Mouse (Mus musculus) left cerebral cortex, postnatal 10 days (tissue): ENCODE results near the gene Brd4. TPM values are rescaled to one million over a fixed set of nuclear protein-coding genes. Genes with fewer than 3 reads are reported as not detected.
A peak's percentile ranks its signal among the peaks of the same experiment; 100 is the strongest.
"Not testable (repeated sequence)": the region's sequence is repeated elsewhere in the genome, so short reads cannot be mapped to it uniquely, and the experiment has no call there.

ENCODE experiments used
- DNase-seq, 2 experiments: peaks; one replicate each; pipeline ENCODE4 v3.0.0; 2021 to 2022; ENCODE audit warnings: low spot score in 2 of 2, mixed read lengths in 1 of 2; ENCODE audit errors: extremely low spot score in 1 of 2
- intact Hi-C: fragments of 180-260 bp; cut with DNase I; formaldehyde crosslinking; loops from one replicate; pipeline ENCODE4 v1.15.1; 2025
- total RNA-seq, 2 experiments: library from RNA; stranded (reverse); gene quantifications; 2 replicates each; pipeline ENCODE4 v1.2.3; 2021

The Brd4 gene
- total RNA-seq, 2 experiments from 2014 or later: 115 to 123 TPM

- intact Hi-C loops: no loop called here
- DNase-seq: no peak
Observed at GRCm38 (mm10) chr17:32248192-32248591, 36.3 kb downstream of the Brd4 start.

DNA sequence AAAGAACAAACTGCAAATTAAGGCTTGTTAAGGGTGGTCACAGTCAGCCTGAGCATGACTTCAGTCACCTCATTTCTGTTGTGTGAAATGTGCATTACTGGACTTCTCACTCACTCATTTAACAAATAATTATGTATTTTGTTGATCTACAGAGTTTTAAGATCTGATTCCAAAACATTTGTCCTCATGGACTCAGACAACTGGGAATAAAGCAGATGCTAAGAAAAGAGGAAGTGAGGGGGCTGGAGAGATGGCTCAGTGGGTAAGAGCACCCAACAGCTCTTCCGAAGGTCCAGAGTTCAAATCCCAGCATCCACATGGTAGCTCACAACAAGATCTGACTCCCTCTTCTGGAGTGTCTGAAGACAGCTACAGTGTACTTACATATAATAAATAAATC lies 36.9 kb downstream of the Brd4 start:
- intact Hi-C loops: no loop called here

GRCm38 (mm10) chr17:32246117-32246516 lies 38.4 kb downstream of the Brd4 start:
- intact Hi-C loops: no loop called here
- DNase-seq: no peak

More for the DNA sequence above, 36.9 kb downstream of the Brd4 start:
- no peak for DNase-seq

DNA sequence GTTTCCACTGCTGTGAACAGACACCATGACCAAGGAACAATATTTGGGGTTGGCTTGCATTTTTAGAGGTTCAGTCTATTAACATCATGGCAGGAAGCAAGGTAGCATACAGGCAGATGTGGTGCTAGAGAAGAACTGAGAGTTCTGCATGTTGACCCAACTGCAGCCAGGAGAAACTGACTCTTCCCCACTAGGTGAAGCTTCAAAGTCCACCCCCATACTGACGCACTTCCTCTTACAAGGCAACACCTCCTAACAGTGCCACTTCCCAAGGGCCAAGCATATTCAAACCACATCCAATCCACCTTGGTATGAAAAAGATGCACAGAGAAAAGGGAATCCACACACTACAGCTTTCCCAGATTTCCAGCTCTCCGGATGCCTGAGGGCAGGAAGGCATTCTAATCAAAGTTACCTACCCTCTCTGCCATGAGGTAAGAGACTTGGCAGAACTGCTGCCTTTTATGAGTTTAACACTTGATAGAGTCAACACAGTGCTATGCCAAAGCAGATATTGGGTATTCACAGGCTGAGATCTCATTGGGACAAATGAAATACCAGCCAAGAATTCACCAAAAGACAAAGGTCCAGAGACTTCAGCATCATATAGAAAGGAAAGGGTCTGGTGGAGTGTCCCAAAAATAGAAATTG lies 43.5 kb downstream of the Brd4 start:
- no peak for DNase-seq
- intact Hi-C loops: no loop called here

- DNase-seq: no peak
- intact Hi-C loops: no loop called here
Observed at GRCm38 (mm10) chr17:32238589-32238988, 45.9 kb downstream of the Brd4 start.

GRCm38 (mm10) chr17:32235534-32236191 lies 48.9 kb downstream of the Brd4 start:
- peak; percentile 57 to 71 for DNase-seq
- intact Hi-C loops: no loop called here

DNA sequence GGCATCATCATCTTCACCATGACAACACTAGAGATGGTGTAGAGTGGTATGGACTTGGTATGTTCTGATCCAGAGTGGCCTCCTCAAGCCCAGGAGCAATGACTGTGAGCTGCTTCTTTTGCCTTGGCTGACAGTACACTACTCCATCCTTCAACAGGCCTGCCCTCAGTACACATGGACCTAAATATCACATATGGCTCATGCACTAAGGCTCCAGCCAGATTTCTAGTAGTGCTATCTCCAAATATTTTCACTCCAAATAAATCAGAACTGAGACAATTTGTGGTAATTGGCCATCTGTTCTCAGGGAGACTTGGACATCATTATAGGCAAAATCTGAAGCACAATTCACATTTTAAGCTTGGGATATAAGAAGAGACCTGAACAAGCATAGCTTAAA lies 51.3 kb downstream of the Brd4 start:
- intact Hi-C loops: loop anchor here (5.0 kb wide), 1 partner anchor 49 kb away; the partner anchor contains the start of gene Brd4
- DNase-seq: no peak

GRCm38 (mm10) chr17:32229256-32229655 lies 55.3 kb downstream of the Brd4 start:
- intact Hi-C loops: no loop called here
- DNase-seq: no peak

DNA sequence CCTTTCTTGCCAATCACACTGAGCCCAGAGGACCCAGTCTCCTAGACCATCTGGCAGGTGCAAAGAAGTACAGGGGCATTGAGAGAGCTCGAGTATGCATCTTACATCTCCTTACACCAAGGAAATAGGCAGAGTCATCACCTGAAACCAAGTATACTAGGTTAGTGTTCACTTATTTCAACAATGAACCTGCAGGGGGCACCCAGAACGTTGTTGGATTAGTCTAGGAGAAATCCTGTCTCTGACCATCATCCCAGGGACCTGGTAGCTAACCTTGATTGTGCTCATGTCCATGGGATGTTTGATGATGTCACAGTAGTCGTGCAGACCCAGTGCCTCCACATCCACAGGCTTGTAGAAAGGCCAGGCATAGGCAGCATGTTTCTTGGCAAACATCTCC lies 63.6 kb downstream of the Brd4 start:
- intact Hi-C loops: no loop called here
- DNase-seq: no peak

DNA sequence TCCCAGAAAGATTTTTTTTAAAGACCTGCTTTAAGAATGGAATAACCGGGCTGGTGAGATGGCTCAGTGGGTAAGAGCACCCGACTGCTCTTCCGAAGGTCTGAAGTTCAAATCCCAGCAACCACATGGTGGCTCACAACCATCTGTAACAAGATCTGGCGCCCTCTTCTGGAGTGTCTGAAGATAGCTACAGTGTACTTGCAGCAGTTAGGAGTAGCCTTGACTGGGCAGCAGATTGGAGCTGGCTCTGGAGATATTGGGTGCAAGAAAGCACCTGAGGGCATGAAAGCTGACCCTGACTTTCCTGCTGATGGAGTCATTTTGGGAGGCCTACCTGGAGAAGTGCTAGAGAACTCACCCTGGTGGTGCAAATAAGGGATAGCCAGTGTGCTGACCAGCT lies 68.9 kb downstream of the Brd4 start:
- intact Hi-C loops, DNase-seq: not testable (repeated sequence)

DNA sequence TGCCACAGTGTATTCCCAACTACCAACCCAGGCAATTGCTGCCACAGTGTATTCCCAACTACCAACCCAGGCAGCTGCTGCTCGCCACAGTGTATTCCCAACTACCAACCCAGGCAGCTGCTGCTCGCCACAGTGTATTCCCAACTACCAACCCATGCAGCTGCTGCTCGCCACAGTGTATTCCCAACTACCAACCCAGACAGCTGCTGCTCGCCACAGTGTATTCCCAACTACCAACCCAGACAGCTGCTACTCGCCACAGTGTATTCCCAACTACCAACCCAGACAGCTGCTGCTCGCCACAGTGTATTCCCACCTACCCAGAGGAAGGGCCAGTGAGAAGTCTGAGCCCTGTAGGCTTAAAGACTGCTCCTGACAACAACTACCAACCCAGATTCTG lies 73.0 kb downstream of the Brd4 start:
- DNase-seq, intact Hi-C loops: not testable (repeated sequence)

DNA sequence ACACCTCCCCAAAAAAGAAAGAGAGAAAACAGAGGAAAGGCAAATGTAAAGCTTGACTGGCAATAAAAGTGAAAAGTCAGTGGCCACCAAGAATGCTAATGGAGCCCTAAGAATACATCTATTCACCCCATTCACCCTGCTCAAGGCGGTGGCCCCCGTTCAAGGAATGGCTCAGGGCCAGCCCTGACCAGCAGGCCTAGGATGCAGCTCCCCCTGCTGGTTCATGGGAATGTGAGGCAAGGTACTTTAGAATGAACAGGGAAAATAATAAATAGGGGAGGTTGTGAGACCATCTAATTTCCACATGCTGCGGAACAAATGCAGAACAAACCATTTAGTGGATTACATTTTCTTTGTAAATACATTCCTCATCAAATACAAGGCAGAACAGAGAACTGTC lies 74.8 kb downstream of the Brd4 start:
- intact Hi-C loops: loop anchor here (2.0 to 5.0 kb wide), 2 partner anchors 67 to 135 kb away; no protein-coding TSS in a partner anchor
- DNase-seq: peak; percentile 50 to 81

GRCm38 (mm10) chr17:32209144-32209543 lies 75.4 kb downstream of the Brd4 start:
- intact Hi-C loops: loop anchor here (2.0 to 5.0 kb wide), 2 partner anchors 67 to 134 kb away; no protein-coding TSS in a partner anchor
- no peak for DNase-seq

GRCm38 (mm10) chr17:32207586-32208245 lies 76.8 kb downstream of the Brd4 start:
- peak in 1 of 2 experiments; percentile 75 for DNase-seq

GRCm38 (mm10) chr17:32205345-32205744 lies 79.2 kb downstream of the Brd4 start:
- DNase-seq: no peak
- intact Hi-C loops: loop anchor here (5.0 kb wide), 1 partner anchor 63 kb away; no protein-coding TSS in a partner anchor

More at GRCm38 (mm10) chr17:32207586-32208245, 76.8 kb downstream of the Brd4 start:
- intact Hi-C loops: loop anchor here (2.0 to 5.0 kb wide), 2 partner anchors 65 to 133 kb away; no protein-coding TSS in a partner anchor

DNA sequence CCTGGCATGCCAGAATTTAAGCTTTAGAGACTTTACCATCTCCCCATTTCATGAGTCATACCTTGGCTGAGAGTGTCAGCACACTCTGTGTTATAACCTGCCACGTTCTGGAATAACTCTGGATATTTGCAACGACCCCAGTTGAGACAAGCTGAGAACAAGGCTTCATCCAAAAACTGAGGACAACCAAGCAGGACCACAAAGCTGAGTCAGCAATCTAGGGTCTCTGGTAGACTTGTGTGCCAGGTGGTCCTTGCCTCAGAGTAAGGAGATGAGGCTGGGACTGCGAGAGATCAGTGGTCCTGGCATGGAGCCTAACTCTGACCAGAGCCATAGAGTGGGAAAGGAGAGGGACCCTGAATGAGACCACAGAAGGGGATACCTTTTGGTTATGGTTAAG lies 81.5 kb downstream of the Brd4 start:
- DNase-seq: no peak
- intact Hi-C loops: no loop called here

- intact Hi-C loops: no loop called here
- DNase-seq: no peak
Observed at GRCm38 (mm10) chr17:32201086-32201485, 83.4 kb downstream of the Brd4 start.

GRCm38 (mm10) chr17:32199796-32200195 lies 84.7 kb downstream of the Brd4 start:
- no peak for DNase-seq
- intact Hi-C loops: no loop called here

DNA sequence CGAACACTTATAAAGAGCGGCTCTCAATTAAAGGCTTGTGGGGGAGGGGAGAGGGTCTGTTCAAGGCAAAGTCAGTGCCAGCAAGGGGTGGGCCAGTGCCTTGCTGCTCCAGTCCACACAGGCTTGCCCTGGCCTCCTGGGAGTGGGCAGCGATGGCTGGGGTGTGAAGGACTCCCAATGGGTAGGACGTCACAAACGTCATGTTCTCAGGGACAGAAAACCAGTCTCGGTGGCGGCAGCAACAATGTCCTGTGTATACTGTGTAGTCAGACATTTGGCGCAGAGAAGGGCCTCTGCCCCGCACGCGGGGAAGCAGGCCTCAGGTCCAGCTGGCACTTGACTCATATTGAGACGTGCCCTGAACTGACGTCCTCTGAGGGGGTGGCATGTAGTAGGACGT lies 87.4 kb downstream of the Brd4 start:
- intact Hi-C loops: no loop called here
- DNase-seq: no peak

DNA sequence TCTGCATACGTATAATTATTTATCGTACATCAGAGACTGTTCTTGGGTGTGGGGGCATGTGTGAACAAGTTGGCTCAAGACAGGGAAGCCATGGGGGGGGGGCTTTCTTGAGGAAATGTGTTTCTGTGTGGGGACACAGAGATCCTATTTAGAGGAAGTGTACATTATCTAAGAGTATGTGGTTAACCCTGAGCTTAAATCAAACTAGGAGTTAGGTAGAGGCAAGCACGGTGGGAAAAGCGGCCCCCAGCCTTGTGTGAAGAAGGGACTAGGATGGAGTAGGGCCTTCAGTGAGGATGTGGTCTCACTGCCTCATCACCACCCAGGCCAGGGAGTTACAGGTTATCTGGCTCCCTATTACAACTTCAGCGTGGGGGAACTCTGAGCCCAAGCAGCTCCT lies 88.8 kb downstream of the Brd4 start:
- DNase-seq: no peak
- intact Hi-C loops: no loop called here
